Mouse (Mus musculus) Patski (cell line): ENCODE measurements around the gene Hsd11b2. TPM values are rescaled to one million over a fixed set of nuclear protein-coding genes. Genes with fewer than 3 reads are reported as not detected.

Experiments
- ATAC-seq: fragments of 100-300 bp; one replicate; pipeline ENCODE4 v1.8.0; 2021
- CTCF ChIA-PET: fragments of 350-600 bp; sonication (Branson Sonifier 250); formaldehyde crosslinking; loops from one replicate; lab custom pipeline; 2022; ENCODE audit warnings: inconsistent platforms; lab: Charles Lee
- POLR2A ChIA-PET: fragments of 350-600 bp; sonication (Branson Sonifier 250); formaldehyde crosslinking; loops from one replicate; lab custom pipeline; 2022; ENCODE audit warnings: antibody characterized with exemption, inconsistent platforms; lab: Charles Lee
- DNase-seq: peaks from one replicate; pipeline ENCODE4 v3.0.0-alpha.2; 2011; ENCODE audit warnings: low read depth, low spot score
- H3K27me3 ChIP-seq: fragments of 371-371 bp; one replicate; pipeline ENCODE4 v1.5.1; 2021
- CTCF ChIP-seq: fragments of 100-300 bp; IDR thresholded peaks from one replicate; pipeline ENCODE4 v1.5.1; 2021
- in situ Hi-C: fragments of 300-500 bp; cut with MboI; formaldehyde crosslinking; loops from 3 replicates; pipeline ENCODE4 v1.11.1; 2018; ENCODE audit warnings: low pct_unique_long_range_greater_than_20kb, mixed read lengths
- polyA plus RNA-seq: library from polyadenylated mRNA; unstranded; gene quantifications from one replicate; pipeline ENCODE4 v1.2.3, GENCODE M21; 2021

Gene Hsd11b2
- polyA plus RNA-seq, 1 experiment from 2014 or later, result 8.2 TPM

DNA sequence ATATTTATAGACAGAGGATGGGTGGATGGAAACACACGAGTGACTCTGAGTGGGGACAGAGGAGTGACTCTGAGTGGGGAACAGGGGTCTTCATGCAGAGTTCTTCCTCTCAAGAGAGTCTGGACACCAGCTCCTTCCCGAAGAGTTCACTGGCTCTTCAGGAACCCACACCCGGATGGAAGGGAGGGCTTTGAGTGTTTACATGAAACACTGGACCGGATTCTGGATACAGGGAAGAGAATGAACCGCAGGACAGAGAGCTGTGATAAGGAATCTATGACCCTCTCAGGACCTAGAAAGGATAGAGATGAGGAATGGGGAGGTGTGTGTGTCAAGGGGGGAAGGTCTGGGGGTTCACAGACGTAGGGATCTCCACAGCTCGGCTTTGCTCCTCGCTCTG lies 1.2 kb upstream of the Hsd11b2 start:
- DNase-seq (no peak), ATAC-seq (no peak)
- no peaks in the 10 kb centered on the region for H3K27me3 ChIP-seq
- TF ChIP-seq CTCF, result no peak
- POLR2A ChIA-PET, result no interaction called here
- CTCF ChIA-PET, result interaction anchor here (1.4 to 8.2 kb wide), 6 partner anchors 8 to 36 kb away, joined by 4 to 102 read pairs (median 14); no protein-coding TSS in a partner anchor
- in situ Hi-C loops, result loop anchor here (5.0 kb wide), 1 partner anchor 35 kb away; no protein-coding TSS in a partner anchor

DNA sequence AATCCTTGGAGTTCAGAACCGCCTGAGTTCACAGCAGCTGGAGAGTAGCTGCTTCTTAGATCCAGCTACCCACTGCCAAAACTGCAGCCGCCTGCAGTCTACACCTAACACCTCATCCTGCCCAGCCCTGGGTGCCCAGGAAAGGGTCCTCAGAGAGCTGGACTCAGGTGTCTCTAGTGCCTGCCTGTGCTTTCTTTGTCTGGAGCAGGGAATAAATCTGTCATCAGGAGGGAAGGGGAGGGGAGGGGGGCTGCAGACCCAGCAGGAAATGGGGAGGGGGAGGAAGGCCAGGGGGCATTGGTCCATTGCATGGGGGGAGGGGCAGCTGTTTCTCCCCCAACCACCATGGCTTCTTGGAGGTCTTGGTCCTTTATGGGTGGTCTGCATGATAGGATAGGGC lies 1.0 kb downstream of the Hsd11b2 start:
- no peak for DNase-seq
- H3K27me3 ChIP-seq, result no peaks in the 10 kb centered on the region
- ATAC-seq, result no peak
- POLR2A ChIA-PET, result interaction anchor here (1.1 kb wide), 2 partner anchors 26 to 31 kb away, joined by 3 to 4 read pairs; no protein-coding TSS in a partner anchor
- CTCF ChIA-PET, result interaction anchor here (0.7 to 8.2 kb wide), 4 partner anchors 12 to 160 kb away, joined by 3 to 102 read pairs (median 6); partner anchors contain the start of gene Atp6v0d1
- no peak for TF ChIP-seq CTCF
- in situ Hi-C loops, result loop anchor here (5.0 kb wide), 1 partner anchor 33 kb away; no protein-coding TSS in a partner anchor

GRCm38 (mm10) chr8:105520521-105520920 lies 2.0 kb downstream of the Hsd11b2 start:
- ATAC-seq (no peak), DNase-seq (no peak)
- CTCF ChIA-PET, result interaction anchor here (1.0 to 8.2 kb wide), 3 partner anchors 11 to 36 kb away, joined by 3 to 102 read pairs (median 7); no protein-coding TSS in a partner anchor
- TF ChIP-seq CTCF, result no peak
- H3K27me3 ChIP-seq, result no peaks in the 10 kb centered on the region
- POLR2A ChIA-PET, result interaction anchor here (0.6 to 1.1 kb wide), 3 partner anchors 32 to 379 kb away, joined by 3 to 5 read pairs (median 4); no protein-coding TSS in a partner anchor
- in situ Hi-C loops, result loop anchor here (5.0 kb wide), 1 partner anchor 33 kb away; no protein-coding TSS in a partner anchor

DNA sequence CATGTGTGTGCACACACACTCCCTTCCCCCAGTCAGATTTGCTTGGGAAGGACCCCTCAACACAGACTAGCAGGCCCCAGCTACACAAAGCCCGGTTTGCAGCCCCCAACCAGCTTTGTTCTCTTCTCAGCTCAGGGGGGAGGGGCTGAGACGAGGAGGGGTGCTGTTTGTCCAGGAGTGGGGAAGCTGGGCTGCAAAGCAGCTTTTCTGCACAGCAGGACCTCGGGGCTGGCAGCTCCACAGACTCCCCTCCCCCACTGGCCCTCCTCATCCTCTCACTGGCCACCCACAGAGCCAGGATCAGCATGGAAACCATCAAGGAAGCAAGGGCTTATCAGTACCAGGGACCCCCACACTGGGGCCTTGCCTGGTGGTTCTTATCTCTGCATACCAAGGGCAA lies 2.5 kb downstream of the Hsd11b2 start:
- in situ Hi-C loops, result loop anchor here (5.0 kb wide), 1 partner anchor 34 kb away; no protein-coding TSS in a partner anchor
- TF ChIP-seq CTCF, result no peak
- no peaks in the 10 kb centered on the region for H3K27me3 ChIP-seq
- POLR2A ChIA-PET, result interaction anchor here (0.6 kb wide), 2 partner anchors 64 to 379 kb away, joined by 4 to 5 read pairs; no protein-coding TSS in a partner anchor
- no peak for DNase-seq
- ATAC-seq, result no peak
- CTCF ChIA-PET, result interaction anchor here (1.0 to 8.2 kb wide), 2 partner anchors 10 to 37 kb away, joined by 3 to 102 read pairs; no protein-coding TSS in a partner anchor

- TF ChIP-seq CTCF, result no peak
- DNase-seq (no peak), ATAC-seq (no peak)
- POLR2A ChIA-PET, result no interaction called here
- CTCF ChIA-PET, result interaction anchor here (1.1 to 1.2 kb wide), 2 partner anchors 9 to 11 kb away, joined by 3 to 5 read pairs; no protein-coding TSS in a partner anchor
- in situ Hi-C loops, result loop anchor here (5.0 kb wide), 1 partner anchor 35 kb away; no protein-coding TSS in a partner anchor
- no peaks in the 10 kb centered on the region for H3K27me3 ChIP-seq
These were observed 3.6 kb downstream of the Hsd11b2 start for GRCm38 (mm10) chr8:105521995-105522769.

GRCm38 (mm10) chr8:105522890-105523289 lies 4.3 kb downstream of the Hsd11b2 start:
- ATAC-seq (no peak), DNase-seq (no peak)
- H3K27me3 ChIP-seq, result no peaks in the 10 kb centered on the region
- POLR2A ChIA-PET, result no interaction called here
- in situ Hi-C loops, result loop anchor here (5.0 kb wide), 1 partner anchor 36 kb away; no protein-coding TSS in a partner anchor
- no peak for TF ChIP-seq CTCF
- CTCF ChIA-PET, result interaction anchor here (1.1 to 1.2 kb wide), 2 partner anchors 8 to 10 kb away, joined by 3 to 5 read pairs; no protein-coding TSS in a partner anchor

DNA sequence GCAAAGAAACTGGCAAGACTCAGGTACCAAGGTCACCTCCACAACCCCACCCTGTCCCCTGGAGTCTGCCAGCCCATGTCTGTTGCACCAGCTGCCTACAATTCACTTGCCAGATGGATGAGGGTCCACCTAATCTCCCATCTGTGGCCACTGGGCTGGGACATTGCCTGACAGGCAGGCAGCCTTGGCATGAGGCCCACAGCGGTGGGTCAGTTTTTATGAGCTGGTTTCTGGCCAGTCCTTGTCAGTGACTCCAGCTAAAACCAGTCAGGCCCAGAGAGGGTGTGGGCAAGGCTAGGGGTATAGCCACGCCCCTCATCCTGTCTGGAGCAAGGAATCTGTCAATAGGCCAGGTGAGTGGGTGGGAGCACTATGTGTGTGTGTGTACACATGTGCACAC lies 8.6 kb downstream of the Hsd11b2 start:
- no peak for DNase-seq
- H3K27me3 ChIP-seq, result no peaks in the 10 kb centered on the region
- ChIA-PET POLR2A (interaction anchor here (1.5 kb wide), 1 partner anchor 11 kb away, joined by 5 read pairs; no protein-coding TSS in a partner anchor), CTCF (interaction anchor here (1.0 to 2.9 kb wide), 2 partner anchors 11 to 88 kb away, joined by 3 to 20 read pairs; no protein-coding TSS in a partner anchor)
- in situ Hi-C loops, result no loop called here
- peak; percentile 24 for ATAC-seq
- no peak for TF ChIP-seq CTCF

DNA sequence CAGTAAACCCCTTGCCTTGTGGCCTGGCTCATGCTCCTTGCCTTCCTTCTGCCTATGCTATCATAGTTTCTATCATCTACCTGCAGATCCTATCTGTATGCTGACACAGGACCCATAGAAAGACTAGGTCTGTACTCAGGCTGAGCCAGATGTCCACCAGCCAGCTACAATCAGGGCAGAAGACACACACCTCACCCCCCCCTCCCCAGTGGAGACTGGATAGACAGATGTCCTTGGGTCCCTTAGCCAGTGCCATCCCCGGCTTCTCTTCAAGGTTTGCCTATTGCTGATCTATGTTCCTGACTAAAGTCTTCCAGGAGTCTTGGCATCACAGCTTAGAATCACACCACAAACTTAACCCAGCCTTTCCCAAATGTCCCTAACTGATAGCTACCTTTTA lies 9.7 kb downstream of the Hsd11b2 start:
- in situ Hi-C loops, result no loop called here
- no peak for TF ChIP-seq CTCF
- ChIA-PET POLR2A (interaction anchor here (0.6 kb wide), 1 partner anchor 255 kb away, joined by 3 read pairs; no protein-coding TSS in a partner anchor), CTCF (interaction anchor here (1.1 kb wide), 1 partner anchor 12 kb away, joined by 3 read pairs; no protein-coding TSS in a partner anchor)
- no peak for ATAC-seq
- no peak for DNase-seq
- no peaks in the 10 kb centered on the region for H3K27me3 ChIP-seq

DNA sequence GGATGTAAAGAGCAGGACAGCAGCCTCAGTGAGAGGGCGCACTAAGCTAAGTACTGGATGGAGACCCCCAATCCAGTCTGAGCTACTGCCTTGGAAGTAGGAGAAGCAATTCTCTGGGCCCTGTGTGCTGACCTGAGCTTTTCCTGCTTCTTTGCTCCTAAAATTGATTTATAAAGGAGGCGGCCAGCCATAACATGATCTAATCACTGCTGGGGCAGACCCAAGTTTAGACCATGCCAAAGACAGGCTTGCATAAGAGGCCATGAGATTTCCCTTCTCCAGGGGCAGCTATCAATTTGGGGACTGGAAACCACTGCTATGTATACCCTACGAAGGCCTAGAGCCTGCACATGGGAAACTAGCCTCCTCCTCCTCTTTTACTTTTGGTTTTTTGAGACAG lies 10.7 kb downstream of the Hsd11b2 start:
- ATAC-seq (no peak), DNase-seq (no peak)
- ChIA-PET POLR2A (no interaction called here), CTCF (interaction anchor here (1.1 to 6.0 kb wide), 6 partner anchors 11 to 48 kb away, joined by 5 to 102 read pairs (median 8); partner anchors contain the start of gene Hsd11b2)
- TF ChIP-seq CTCF, result no peak
- H3K27me3 ChIP-seq, result no peaks in the 10 kb centered on the region
- in situ Hi-C loops, result no loop called here

- ATAC-seq (no peak), DNase-seq (no peak)
- no peak for TF ChIP-seq CTCF
- POLR2A ChIA-PET, result no interaction called here
- in situ Hi-C loops, result no loop called here
- CTCF ChIA-PET, result interaction anchor here (0.8 to 6.0 kb wide), 12 partner anchors 9 to 76 kb away, joined by 3 to 102 read pairs (median 5); partner anchors contain the start of gene Hsd11b2
- no peaks in the 10 kb centered on the region for H3K27me3 ChIP-seq
These were observed 13.2 kb downstream of the Hsd11b2 start for GRCm38 (mm10) chr8:105531774-105532173.
